Mouse (Mus musculus): ENCODE measurements around the gene Rnf169.

The Rnf169 gene

DNA sequence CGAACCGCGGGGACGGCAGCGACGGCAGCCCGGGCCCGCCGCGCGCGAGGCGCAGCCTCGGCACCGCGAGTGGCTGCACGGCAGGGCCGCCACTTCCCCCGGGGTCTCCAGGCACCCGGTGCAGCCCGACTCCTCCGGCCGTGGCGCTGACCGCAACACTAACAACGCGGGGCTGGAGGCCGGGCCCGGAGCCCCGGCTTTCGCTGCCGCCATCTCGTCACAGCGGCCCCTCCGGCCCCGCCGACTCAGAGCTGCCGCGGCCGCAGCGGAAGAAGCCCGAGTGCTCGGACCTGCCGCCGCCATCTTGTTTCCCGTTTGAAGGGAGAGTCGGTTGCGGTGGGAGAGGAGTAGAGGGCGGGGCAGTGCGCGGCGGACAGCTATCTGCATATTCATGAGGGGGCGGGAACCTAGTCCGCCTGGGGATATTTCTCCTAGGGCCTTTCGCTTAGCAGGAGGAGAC, at the start of gene Rnf169:
Gene Rnf169 (minus strand): TSS at position 317 of the 460 bp plus-strand sequence.
- DNase-seq (ENCODE audit: low read depth, low spot score): peak; percentile 69

DNA sequence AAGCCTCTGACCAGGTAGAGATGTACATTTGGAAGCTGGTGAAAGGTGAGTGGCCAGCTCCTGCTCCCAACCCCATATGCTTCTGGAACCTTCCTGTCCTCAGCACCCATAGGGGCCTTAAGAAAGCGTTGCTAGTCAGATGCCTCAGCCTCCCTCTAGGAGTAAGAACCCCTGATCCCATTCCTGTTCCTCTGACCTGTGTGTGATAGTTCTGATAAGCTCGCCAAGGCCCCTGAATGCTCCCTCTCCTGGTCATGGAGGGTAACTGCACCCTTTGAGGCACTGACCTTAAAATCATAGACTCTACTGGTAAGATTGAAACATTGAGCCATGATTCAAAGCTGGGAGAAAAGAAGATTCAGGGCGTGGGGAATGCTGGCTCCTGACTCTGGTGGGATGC, 49.1 kb upstream of the Rnf169 start:
- DNase-seq (ENCODE audit: low read depth, low spot score): no peak

DNA sequence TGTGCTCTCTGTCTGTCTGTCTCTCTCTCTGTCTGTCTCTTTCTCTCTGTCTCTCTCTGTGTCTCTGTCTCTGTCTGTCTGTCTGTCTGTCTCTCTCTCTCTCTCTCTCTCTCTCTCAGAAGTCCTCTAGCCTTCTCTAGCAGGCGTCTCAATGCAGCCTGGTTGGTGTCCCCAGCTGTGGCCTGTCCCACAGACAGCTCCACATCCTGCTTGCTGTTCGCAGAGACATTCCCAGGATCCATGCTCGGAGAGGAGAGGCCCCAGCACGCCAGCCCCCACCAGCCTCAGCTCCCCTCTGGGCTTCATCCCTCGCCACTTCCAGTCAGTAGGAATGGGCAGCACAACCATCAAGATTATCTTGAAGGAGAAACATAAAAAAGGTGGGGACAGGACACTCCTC, 47.1 kb upstream of the Rnf169 start:
- no peak for DNase-seq (ENCODE audit: low read depth, low spot score)

DNA sequence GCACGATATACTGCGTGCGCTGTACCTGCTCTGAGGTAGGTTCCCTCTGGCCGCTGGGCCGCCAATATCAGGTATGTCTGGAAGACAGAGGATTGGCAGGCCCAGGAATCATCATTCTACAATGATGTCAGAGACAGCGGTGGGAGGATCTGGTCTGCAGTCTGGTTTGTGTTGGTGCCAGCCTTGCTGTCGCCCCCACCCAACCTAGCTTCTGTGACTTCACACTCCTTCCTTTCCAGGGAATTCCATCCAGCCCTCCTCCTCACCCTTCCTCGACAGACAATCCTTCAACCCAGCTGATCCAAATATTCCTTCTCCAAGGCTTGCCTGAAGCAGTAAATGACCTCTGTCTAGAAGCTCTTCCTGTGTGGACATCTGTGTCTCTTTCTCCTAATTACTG, 36.8 kb upstream of the Rnf169 start:
- DNase-seq (ENCODE audit: low read depth, low spot score): no peak

DNA sequence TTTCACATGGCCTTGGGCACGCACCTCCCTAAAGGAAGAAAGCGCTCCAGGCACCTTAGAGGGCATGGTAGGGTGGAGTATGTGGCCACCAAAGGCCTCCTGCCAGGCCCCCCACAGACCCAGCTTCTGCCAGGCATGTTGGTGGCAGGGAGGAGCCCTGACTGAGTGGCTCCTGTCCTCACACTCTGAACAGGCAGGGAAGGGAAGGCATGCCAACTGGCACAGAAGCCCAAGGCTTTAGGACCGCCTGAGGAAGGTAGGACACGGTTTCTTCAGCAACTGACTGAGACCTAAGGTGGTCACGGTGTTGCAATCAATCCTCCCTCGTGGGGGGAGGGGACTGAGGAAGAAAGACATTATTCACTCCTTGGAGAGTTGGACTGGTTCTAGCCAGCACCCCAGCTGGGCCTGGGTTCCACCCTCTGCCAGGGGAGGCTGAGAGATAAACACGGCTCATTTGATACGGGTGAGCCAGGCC, 33.9 kb upstream of the Rnf169 start:
- DNase-seq (ENCODE audit: low read depth, low spot score): no peak

DNA sequence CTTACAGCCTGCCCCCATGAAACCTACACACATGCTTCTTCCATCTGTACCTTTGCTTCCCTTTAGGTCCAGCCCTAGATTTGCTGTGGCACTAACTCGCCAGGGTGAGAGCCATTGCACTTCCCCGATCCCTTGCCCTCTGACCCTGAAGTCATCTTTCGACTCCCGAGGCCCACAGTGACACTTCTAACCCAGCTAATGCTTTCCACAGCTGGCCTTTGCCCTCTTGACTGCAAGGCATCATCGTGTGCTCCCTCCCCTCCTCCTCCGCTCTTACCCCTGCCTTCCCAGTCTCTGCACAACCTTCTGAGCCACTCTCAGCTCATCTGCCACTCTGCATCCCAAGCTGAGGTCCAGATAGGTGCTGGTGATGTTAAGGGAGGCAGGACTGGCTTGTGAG, 32.3 kb upstream of the Rnf169 start:
- DNase-seq (ENCODE audit: low read depth, low spot score): no peak

DNA sequence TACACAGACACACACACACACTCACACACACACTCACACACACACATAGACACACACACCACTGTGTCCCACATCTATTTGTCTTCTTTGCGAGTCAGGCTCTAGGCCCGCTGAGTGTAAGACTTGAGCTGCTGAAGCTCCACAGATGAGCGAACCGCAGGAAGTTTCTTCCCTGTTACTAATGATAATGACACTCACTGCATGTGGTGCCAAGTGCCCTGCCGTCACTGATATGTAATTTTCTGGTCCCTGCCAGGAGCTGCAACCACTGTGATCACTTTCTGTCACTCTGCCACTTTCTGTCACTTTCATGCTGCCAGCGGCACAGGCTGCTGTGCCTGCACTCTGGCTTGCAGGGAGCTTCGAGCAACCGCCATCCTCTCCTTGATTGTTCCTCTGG, 31.8 kb upstream of the Rnf169 start:
- DNase-seq (ENCODE audit: low read depth, low spot score): no peak

DNA sequence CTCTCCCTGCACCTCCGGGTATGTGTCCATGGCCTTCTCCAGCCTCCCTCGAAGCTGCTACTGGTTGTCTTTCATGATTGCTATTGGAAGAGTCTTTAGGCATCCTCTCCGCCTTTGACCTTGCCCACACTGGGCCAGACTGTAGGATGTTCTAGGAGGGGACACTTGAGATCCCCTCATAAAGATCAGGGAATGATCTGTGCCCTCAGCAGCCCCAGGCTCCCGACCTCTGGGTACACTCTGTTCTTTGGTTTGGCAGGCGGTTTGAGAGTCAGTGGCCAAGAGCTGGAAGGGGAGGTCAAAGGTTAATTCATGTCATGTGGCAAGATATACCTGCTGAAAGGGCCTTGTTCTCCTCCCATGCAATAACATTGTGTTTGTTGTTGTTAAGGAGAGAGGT, 30.5 kb upstream of the Rnf169 start:
- DNase-seq (ENCODE audit: low read depth, low spot score): no peak

DNA sequence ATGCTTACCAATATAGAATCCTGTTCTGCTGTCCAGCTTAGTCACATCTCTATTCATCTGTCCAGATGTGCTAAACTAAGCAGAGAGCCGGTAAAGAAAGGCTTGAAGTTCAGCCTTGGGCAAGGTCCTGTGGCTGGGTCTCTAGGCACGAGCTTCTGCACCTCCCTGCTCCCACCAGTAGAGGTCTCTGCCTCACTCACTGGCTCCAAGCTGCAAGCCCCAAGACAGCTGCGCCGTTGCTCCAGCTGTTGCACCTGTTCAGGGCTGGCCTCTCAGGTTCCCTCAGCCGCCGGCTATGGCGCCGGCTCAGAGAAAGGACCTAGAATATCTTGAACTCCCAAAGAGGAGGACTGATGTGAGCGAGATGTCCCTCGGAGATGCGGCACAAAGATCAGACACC, 29.4 kb upstream of the Rnf169 start:
- peak; percentile 54 for DNase-seq (ENCODE audit: low read depth, low spot score)

DNA sequence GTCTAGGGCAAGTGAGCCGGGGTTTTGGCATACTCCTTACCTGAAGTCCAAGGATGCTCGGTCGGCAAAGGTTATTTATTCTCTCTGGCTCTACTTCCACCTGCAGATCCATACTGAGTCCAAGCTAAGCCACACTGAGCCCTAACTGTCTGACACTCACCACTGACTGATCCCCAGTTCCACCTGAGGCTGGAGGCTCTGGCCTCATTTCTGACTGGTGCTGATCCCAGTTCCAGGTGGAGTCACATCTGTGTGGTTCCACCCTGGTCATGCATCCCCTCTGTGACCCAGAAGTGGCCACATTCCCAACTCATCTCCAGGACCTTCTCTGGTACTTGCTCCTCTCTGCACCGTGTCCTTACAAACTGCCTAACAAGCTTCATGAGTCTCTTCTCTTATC, 28.5 kb upstream of the Rnf169 start:
- DNase-seq (ENCODE audit: low read depth, low spot score): no peak

DNA sequence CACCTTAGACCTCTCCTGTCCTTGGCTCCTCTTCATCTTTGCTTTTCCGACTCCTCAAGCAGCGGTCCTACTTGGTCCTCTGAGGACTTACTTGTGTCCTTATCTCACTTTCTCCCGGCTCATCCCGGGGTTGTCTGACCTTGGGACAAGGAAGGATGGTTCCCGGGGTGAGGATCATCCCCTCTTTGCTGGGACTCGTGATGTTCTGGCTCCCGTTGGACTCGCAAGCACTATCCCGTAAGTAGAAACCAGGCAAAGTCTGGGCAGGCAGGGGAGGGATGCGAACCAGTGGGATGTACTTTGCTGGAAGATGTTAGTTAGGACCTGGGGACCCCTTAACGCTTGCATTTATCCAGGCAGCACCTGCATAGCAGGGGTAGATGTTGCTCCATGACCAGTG, 26.2 kb upstream of the Rnf169 start:
- no peak for DNase-seq (ENCODE audit: low read depth, low spot score)

DNA sequence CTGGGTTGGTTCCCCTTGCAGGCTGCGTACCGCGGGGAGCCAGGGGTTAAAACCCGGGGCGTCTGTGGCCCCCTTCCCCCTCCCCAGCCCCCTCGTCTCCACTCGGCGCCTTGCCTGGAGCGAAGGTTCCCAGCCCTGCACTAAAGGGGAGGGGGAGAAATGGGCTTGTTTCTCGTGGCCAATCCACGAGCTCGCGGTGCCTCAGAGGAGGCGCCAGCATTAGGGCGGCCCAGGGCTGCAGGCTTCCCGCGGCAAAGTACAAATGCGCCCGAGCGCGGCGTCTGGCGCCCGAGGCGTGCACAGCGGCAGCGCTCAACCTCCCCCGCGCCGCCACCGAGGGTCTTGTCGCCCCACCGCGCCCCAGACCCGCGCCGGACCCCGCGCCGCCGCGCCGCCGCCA, 25.5 kb upstream of the Rnf169 start, which contains the start of gene Chrdl2:
Gene Chrdl2 (plus strand): TSS at position 383 of the 400 bp plus-strand sequence.
- no peak for DNase-seq (ENCODE audit: low read depth, low spot score)

DNA sequence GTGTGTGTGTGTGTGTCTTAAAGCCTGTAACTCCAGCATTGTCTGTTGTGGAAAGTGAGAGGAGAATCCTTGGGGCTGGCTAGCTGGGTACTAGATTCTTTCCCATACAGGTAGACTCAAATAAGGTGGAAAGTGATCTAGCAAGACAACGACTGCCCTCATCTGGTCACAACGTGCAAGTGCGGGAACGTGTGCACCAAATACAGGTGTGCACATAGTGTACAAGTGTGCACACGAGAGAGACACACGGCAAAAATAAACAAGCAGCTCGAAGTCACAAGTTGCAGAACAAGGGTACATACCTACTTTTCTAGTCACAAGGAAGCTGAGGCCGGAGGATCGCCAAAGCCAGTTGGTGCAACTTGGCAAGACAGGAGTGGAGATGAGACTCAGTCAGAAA, 23.5 kb upstream of the Rnf169 start:
- no peak for DNase-seq (ENCODE audit: low read depth, low spot score)

DNA sequence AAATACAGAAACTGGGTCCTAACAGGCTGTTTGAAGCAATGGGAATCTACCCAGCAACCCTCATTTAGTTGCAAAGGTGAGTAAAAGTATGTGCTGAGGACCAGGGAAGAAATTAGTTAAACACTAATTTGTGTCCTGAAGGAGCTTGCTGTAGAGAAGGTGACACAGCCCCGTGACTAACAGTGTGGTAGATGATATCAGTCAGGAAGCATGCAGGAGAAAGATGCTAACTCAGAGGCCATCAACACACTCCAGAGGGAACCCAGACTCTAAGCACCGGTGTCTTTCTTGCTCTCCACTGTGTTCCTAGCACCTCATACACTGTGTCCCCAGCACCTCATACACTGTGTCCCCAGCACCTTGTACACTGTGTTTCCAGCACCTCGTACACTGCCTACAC, 18.4 kb upstream of the Rnf169 start:
- no peak for DNase-seq (ENCODE audit: low read depth, low spot score)

DNA sequence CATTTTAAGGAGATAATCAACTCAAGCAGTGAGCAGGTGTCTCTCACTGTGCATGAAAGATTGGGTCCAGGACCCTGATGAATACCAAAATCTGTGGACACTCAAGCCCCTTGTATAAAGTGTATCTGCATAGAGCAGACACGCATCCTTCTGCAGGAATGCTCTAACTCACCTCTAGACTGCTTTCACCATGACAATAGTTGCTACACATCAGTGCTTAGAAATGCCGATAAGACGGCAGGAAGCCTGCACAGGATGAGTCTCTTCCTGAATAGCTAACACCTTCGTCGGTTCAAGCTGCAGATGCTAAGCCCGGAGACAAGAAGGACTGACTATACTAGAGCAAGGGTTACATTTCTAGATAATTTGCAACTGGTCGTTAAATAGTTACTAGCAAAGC, 14.9 kb upstream of the Rnf169 start:
- DNase-seq (ENCODE audit: low read depth, low spot score): no peak

DNA sequence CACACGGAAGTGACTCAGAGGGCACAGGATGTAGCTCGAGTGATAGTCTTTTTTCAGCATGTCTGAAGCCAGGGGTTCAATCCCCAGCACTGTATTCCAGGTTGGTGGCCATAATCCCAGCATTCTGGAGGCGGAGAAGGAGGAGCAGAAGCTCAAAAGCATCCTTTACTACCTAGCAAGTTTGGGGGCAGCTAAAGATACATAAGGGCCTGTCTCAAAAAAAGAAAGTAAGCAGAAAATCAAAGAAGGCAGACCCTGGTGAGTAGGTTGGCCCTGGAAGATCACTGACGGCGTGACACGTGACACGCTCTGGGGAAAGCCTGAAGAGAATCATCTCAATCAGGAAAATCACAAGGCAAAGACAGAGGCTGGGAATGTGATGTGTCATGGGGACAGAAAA, 12.9 kb upstream of the Rnf169 start:
- DNase-seq (ENCODE audit: low read depth, low spot score): no peak

DNA sequence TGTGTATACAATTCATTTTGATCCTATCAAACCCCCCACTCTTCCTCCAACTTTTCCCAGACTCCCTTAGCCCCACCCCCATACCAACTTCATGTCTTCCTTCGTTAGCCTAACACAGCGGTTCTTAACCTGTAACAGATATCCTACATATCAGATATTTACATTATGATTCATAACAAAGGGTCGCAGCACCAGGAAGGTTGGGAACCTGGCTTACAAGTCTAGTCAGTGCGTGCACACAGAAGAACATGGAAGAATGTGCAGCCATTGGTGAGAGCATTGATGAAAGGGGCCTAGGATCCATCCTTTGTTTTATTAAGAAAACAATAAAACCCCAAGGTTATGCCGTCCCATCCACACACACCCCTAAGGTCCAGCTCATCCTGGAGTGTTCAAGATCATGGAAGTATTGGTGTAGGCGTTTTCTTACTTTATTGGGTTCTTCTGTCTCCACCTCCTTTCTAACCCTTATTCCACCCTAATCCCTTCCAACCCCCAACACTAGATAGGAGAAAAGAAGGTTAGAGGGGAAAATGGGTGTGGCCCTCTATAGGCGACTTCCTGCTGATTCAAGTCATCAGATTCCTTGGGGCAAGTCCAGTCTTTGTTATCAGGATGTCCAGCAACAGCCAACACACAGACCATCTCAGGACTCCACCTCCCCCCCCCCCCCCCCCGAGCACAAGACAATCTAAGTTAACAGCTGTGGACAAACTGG, 10.9 kb upstream of the Rnf169 start:
- DNase-seq (ENCODE audit: low read depth, low spot score): no peak

DNA sequence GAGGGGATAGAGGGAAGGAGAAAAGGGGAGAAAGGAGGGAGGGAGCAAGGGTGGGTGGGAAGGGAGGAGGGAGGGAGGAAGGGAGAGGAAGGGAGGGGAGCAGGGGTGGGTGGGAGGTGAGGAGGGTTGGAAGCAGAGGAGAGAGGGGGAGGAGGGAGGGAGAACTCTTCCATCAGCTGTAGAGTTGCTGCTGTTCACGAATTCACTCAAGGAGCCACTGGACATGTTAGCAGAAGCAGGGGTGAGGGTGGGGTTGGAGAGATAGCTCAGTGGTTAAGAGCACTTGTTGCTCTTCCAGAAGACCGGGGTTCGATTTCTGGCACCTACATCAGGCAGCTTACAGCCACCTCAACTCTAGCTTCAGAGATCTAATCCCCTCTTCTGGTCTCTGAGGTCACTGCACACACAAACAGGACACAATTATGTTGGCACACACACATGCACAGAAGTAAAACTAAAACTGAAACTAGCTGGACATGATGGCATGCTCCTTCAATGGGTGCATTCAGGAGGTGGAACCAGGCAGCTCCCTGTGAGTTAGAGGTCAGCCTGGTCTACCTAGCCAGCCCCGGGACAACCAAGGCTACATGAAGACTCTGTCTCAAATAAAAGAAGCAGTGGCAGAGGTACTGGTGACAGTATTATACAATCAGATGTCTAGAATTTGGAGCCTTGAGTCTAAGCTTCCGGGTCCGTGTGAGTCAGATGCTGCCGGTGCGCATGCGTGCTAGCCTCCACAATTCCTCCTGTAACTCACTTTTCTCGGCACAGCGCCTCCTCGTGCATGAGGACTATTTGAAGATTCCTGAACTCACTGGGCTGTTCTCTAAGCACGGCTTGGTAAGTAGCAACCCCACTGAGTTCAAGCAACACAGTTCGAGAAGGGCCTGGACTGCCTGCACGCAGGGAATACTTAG, 9.9 kb upstream of the Rnf169 start:
- peak; percentile 67 for DNase-seq (ENCODE audit: low read depth, low spot score)

DNA sequence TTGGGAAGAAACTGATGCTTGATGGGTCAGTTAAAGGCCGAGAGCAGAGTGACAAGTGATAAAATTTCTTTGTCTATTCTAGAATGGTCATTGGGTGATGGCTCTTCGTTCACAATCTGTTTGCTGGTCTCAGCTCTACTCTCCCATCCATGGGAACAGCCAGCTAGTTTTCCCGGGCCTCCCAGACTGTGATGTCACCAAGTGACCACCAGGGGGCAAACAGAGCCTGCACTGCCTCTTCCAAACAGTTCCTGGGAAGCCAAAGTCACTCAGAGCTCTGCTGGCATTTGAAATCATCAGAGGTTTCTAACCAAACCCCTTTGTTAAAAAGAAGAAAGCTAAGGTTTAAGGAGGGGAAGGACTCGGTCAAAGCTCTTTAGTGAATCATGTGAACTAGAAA, 8.5 kb upstream of the Rnf169 start:
- DNase-seq (ENCODE audit: low read depth, low spot score): peak; percentile 28

DNA sequence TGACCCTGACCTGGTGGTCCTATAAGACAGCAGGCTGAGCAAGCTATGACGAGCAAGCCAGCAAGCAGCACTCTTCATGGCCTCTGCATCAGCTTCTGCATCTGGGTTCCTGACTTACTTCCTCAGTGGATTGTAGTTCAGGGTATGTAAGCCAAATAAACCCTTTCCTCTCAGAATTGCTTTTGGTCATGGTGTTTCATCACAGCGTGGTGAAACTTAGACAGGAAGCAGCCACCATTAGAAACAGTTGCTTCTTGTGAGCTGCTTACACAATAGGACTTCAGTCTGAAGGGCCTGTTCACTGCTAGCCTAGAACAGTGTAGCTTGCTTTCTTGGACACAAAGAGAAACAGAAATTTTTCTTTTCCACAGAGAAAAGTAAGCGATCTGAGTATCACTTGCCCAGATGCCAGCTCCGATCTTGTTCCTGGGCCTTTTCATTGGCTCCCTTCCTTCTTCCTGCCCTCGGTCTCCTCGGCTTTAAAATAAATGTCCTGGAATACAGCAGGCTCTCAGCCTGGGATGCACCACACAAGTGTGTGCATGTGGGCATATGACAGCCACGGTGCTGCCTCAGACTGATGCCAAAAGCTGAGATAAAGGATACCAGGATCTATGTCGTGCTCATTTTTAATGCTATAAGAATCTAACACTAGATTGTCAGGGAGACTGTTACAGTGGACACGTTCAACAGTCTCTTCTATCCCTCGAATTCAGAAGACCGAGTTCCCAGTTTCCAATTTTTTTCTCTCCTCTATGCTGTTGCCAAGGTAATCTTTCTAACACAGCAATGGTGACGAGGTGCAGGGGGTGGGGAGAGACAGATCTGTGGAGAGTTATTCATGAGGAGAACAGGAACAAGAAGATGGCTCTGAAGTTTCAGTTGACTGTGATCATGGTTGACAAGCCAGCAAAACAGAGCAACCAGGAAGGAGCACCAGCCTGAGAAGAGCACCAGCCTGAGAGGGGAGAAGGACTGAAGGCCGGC, 2.3 kb upstream of the Rnf169 start:
- DNase-seq (ENCODE audit: low read depth, low spot score): no peak

DNA sequence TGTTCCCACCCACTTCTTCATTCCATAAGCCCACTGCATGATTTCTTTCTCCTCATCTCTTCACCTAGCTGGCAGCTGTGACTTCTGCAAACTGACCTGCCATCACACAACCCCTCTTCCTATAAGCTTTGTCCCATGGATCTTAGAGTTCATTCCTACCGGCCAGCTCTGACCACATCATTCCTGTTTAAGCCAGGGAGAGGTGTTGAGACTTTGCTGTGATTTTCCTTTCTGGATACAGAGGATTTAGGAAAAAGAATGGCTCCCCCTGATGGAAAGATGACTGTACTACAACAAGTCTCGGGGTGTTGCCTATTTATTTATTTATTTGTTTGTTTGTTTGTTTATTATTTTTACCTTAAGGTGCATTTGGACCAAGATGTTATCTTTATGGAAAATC, 1.1 kb upstream of the Rnf169 start:
- no peak for DNase-seq (ENCODE audit: low read depth, low spot score)

Measured in WW6 (cell line).